Mouse (Mus musculus) liver, embryonic 14.5 days (tissue): ENCODE results near the gene Tspan11. TPM values are rescaled to one million over a fixed set of nuclear protein-coding genes. Genes with fewer than 3 reads are reported as not detected.

Experiments used
- ATAC-seq: fragments of 200-750 bp; cut with Nextera tagmentation; 2 replicates; pipeline ENCODE4 v1.8.0; 2017; ENCODE audit warnings: moderate number of reproducible peaks, mild to moderate bottlenecking, moderate library complexity; ENCODE audit not compliant: insufficient read depth
- DNase-seq, 3 experiments: peaks; one replicate each; pipeline ENCODE4 v3.0.0-alpha.2; 2012 to 2013; ENCODE audit warnings: low read depth in 3 of 3, low spot score in 3 of 3
- H3K27ac ChIP-seq: fragments of 300-500 bp; sonication (generic); 2 replicates; pipeline ENCODE4 v1.5.1; 2014; ENCODE audit warnings: moderate library complexity, mild to moderate bottlenecking, control low read depth, inconsistent platforms
- H3K27me3 ChIP-seq: fragments of 300-500 bp; sonication (generic); 2 replicates; pipeline ENCODE4 v1.6.1; 2014; ENCODE audit warnings: mild to moderate bottlenecking, low read length, moderate library complexity; ENCODE audit not compliant: control insufficient read depth, insufficient read depth
- H3K36me3 ChIP-seq: fragments of 300-500 bp; sonication (generic); replicated peaks from 2 replicates; pipeline ENCODE4 v1.6.1; 2014; ENCODE audit warnings: low read depth; ENCODE audit not compliant: control insufficient read depth, insufficient read depth
- H3K4me1 ChIP-seq, 2 experiments: fragments of 200-500 bp in 1 of 2; fragments of 300-500 bp in 1 of 2; sonication (generic) in 1 of 2; replicated peaks; 2 replicates each; pipeline ENCODE4 v1.6.1; 2012 to 2014; ENCODE audit warnings: antibody characterized with exemption in 1 of 2, inconsistent platforms in 1 of 2, low read length in 1 of 2; ENCODE audit not compliant: control insufficient read depth in 2 of 2, insufficient read depth in 2 of 2
- H3K4me2 ChIP-seq: fragments of 300-500 bp; sonication (generic); 2 replicates; pipeline ENCODE4 v1.6.1; 2014; ENCODE audit warnings: low read depth, mild to moderate bottlenecking, control low read depth, moderate library complexity
- H3K4me3 ChIP-seq, 2 experiments: fragments of 200-500 bp in 1 of 2; fragments of 300-500 bp in 1 of 2; sonication (generic) in 1 of 2; 2 replicates each; pipeline ENCODE4 v1.5.1; 2012 to 2014; ENCODE audit warnings: low read depth in 2 of 2, low read length in 2 of 2, mild to moderate bottlenecking in 2 of 2, control low read depth in 1 of 2, inconsistent platforms in 1 of 2, moderate library complexity in 1 of 2; ENCODE audit not compliant: insufficient read depth in 1 of 2
- H3K9ac ChIP-seq: fragments of 300-500 bp; sonication (generic); replicated peaks from 2 replicates; pipeline ENCODE4 v1.6.1; 2014; ENCODE audit warnings: mild to moderate bottlenecking, control low read depth, moderate library complexity
- H3K9me3 ChIP-seq: fragments of 300-500 bp; sonication (generic); 2 replicates; pipeline ENCODE4 v1.6.1; 2016; ENCODE audit warnings: low read length, mixed read lengths; ENCODE audit not compliant: control insufficient read depth
- CTCF ChIP-seq: IDR thresholded peaks from 2 replicates; pipeline ENCODE4 v1.5.1; 2016; ENCODE audit warnings: antibody characterized with exemption, low read depth, control low read depth
- EP300 ChIP-seq: IDR thresholded peaks from 2 replicates; pipeline ENCODE4 v1.6.1; 2016; ENCODE audit warnings: antibody characterized with exemption, low read depth
- WGBS: fragments of 180-500 bp; shearing (Covaris S2); extraction: QIAGEN DNeasy Blood & Tissue Kit; methylation state at CpG from one replicate; pipeline ENCODE4 v1.1.7; 2014; ENCODE audit not compliant: insufficient replicate concordance; 5-methylcytosine and 5-hydroxymethylcytosine counted together
- polyA plus RNA-seq, 2 experiments: library from polyadenylated mRNA; depleted of rRNA in 1 of 2; stranded (reverse) in 1 of 2; unstranded in 1 of 2; fragments of >200 nt; fragmentation: Nextera tagmentation in 1 of 2; extraction: Ambion mirVana in 1 of 2; gene quantifications; 2 replicates each; pipeline versions ENCODE4 v1.2.1 to v1.2.3; 2012 to 2014

Tspan11 gene
- polyA plus RNA-seq, 2 experiments, result 0.07 to 0.23 TPM

DNA sequence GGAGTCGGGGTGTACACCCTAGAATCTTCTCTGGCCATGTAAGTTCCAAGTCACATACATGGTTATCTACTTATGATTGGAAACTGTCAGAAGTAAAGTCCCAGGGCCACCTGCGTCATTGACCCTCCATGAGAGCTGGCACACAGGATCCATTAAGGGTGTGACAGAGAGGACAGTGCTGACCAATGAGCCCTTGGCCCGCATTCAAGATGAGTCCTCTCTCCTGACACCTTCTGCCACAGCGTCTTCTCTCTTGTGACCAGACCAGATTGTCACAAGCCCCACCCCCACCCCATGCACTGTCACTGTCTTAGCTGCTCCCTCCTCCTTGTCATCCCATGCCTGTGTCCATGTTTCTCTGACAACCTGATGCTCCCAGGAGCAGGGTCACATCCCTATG, 115.3 kb downstream of the Tspan11 start:
- TF ChIP-seq CTCF, result no peak
- no peak for TF ChIP-seq EP300
- H3K4me1 ChIP-seq, result peaks cover 0 to 2% of the 10 kb centered on the region in 2 experiments; a peak in 1 of 4 replicates
- no peak overlapping the region for H3K27ac ChIP-seq
- no peaks in the 10 kb centered on the region for H3K9me3 ChIP-seq
- H3K4me2 ChIP-seq, result no peak overlapping the region
- H3K4me3 ChIP-seq, result no peak overlapping the region
- ATAC-seq (no peak), DNase-seq (no peak)
- H3K27me3 ChIP-seq, result no peaks in the 10 kb centered on the region
- H3K9ac ChIP-seq, result no peak overlapping the region
- WGBS, result 56% methylated on average over 4 of the region's 4 CpGs
- no peaks in the 10 kb centered on the region for H3K36me3 ChIP-seq

DNA sequence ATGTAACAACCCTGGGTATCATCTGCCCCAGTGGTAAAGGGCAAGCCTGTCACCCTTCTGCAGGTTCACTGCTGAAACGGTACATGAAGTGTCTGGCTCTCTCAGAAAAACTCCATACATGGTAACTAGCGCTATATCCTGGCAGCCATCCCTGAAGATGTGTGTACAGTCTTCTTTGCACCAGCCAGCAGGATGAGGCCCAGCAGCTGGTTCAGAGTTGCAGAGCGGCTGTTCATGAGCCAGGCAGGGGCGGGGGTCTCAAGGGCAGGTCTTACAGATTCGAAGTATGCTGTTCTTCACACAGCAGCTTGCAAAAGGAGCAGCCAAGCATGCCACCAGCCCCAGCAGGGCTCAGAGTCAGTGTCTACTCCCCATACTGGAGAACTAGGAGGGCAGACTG, 116.2 kb downstream of the Tspan11 start:
- DNase-seq (no peak), ATAC-seq (no peak)
- no peak for TF ChIP-seq EP300
- Histone ChIP-seq H3K27ac (no peak overlapping the region), H3K4me2 (no peak overlapping the region), H3K4me3 (no peak overlapping the region), H3K36me3 (no peaks in the 10 kb centered on the region), H3K4me1 (peaks cover 0 to 2% of the 10 kb centered on the region in 2 experiments; a peak in 1 of 4 replicates), H3K9me3 (no peaks in the 10 kb centered on the region), H3K9ac (no peak overlapping the region), H3K27me3 (no peaks in the 10 kb centered on the region)
- WGBS, result 58% methylated on average over 5 of the region's 5 CpGs

Other genes starting within 250 kb of the Tspan11 start
- gene Prmt8, start 118.1 kb upstream of the Tspan11 start, polyA plus RNA-seq (2012; rRNA removed), result 0.03 TPM in 1 of 2 replicates, not detected in the other
- 0.05 TPM in 1 of 2 replicates, not detected in the other for gene Prmt8, start 118.1 kb upstream of the Tspan11 start, polyA plus RNA-seq (2014; fragmentation: Nextera tagmentation; extraction: Ambion mirVana)